Mouse (Mus musculus) small intestine, adult 2 months (tissue): Measurements from ENCODE around the gene Cfap52.

ENCODE experiments used
- CTCF ChIP-seq: fragments of 200-500 bp; IDR thresholded peaks from 2 replicates; pipeline ENCODE4 v1.5.1; 2012; ENCODE audit warnings: low read depth, mild to moderate bottlenecking, control low read depth, inconsistent platforms, low read length, moderate library complexity, mixed read lengths; ENCODE audit not compliant: insufficient replicate concordance, insufficient read length; ENCODE audit errors: extremely low read depth
- POLR2A ChIP-seq: fragments of 200-500 bp; IDR thresholded peaks from 2 replicates; pipeline ENCODE4 v1.6.1; 2012; ENCODE audit warnings: low read depth, mild to moderate bottlenecking, control low read depth, inconsistent platforms, low read length, moderate library complexity

GRCm38 (mm10) chr11:67967831-67968230 lies 2.4 kb upstream of the Cfap52 start:
- TF ChIP-seq CTCF (no peak), POLR2A (no peak)
